Comparison of ENCODE assay signal across 20 mouse cellular contexts in the genomic region with DNA sequence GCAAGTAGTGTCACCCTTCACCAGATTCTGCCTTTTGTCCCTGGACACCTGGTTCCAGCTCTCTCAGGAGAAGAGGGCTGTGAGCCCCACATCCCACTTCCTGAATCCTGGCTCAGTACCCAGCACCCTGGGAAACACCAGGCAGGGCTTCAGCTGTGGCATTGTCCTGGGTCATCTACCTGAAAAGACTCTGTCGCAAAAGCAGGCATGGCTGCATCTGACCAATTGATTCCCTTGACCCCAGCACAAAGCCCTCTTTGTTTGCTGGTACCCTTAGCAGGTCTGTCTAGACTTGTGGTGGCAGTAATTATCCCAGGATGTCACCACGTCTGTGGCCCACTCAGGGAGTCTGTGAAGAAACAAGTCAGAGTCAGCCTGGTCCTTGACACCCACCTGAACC. TPM values are rescaled to one million over a fixed set of nuclear protein-coding genes. Genes with fewer than 3 reads are reported as not detected.
A peak's percentile ranks its signal among the peaks of the same experiment; 100 is the strongest.
DNase-seq lines count a peak whose midpoint lies in the region; ATAC-seq and TF ChIP-seq lines count a peak whose summit lies in the region.
"Had no signal": no experiment of that assay in that cellular context is flagged by ENCODE, and none has a peak within 500 bp of the region (broad histone marks: within the 10 kb centered on the region; RNA-seq: fewer than 3 reads in every experiment).

No protein-coding gene starts in this region.

- H3K9ac ChIP-seq in forebrain, embryonic 11.5 days (ENCODE audit: low read length) = peak overlapping the region; percentile 27
- no peak overlapping the region for H3K9ac ChIP-seq in hindbrain, embryonic 16.5 days (ENCODE audit: low read depth, low read length)
- H3K9ac ChIP-seq in midbrain, postnatal 0 days (replicated peaks; ENCODE audit: low read length, poor library complexity, severe bottlenecking) = no peak overlapping the region
- H3K9ac ChIP-seq: embryonic facial prominence, embryonic 15.5 days; kidney, embryonic 15.5 days; limb, embryonic 15.5 days; stomach, embryonic 15.5 days had no signal

- H3K27ac ChIP-seq in forebrain, embryonic 11.5 days (ENCODE audit: low read depth, low read length) = peak overlapping the region; percentile 97
- peak overlapping the region; percentile 54 for H3K27ac ChIP-seq in hindbrain, embryonic 16.5 days (ENCODE audit: low read depth, low read length)
- 0 out of 2 replicates have a peak overlapping the region, but pooled peaks have one; percentile 39 for H3K27ac ChIP-seq in midbrain, postnatal 0 days (ENCODE audit: low read depth, low read length)
- H3K27ac ChIP-seq: embryonic facial prominence, embryonic 15.5 days; heart, adult 2 months; kidney, embryonic 15.5 days; limb, embryonic 15.5 days; stomach, embryonic 15.5 days had no signal

- ATAC-seq in forebrain, embryonic 11.5 days (replicated peaks; ENCODE audit: low FRiP score) = no peak
- ATAC-seq in hindbrain, embryonic 16.5 days = no peak
- ATAC-seq in midbrain, postnatal 0 days (ENCODE audit: low FRiP score) = no peak

- H3K4me2 ChIP-seq in forebrain, embryonic 11.5 days (ENCODE audit: low read depth, low read length, severe bottlenecking) = 0 out of 2 replicates have a peak overlapping the region, but pooled peaks have one; percentile 2
- no peak overlapping the region for H3K4me2 ChIP-seq in hindbrain, embryonic 16.5 days (ENCODE audit: low read length)
- H3K4me2 ChIP-seq in midbrain, postnatal 0 days (ENCODE audit: low read depth, low read length, poor library complexity, severe bottlenecking) = no peak overlapping the region
- H3K4me2 ChIP-seq: embryonic facial prominence, embryonic 15.5 days; kidney, embryonic 15.5 days; limb, embryonic 15.5 days; stomach, embryonic 15.5 days had no signal

- peak; percentile 37 for DNase-seq in embryo, embryonic 10 days (ENCODE audit: low spot score)
- no peak for DNase-seq in embryo, embryonic 9.5 days (ENCODE audit: extremely low spot score)
- DNase-seq in forebrain, embryonic 11.5 days (ENCODE audit: low spot score) = no peak
- DNase-seq in midbrain, postnatal 0 days (ENCODE audit: low spot score) = no peak
- no peak for DNase-seq in c-Kit-positive CD71-positive TER-119-positive erythroid progenitor cells, embryonic 14.5 days (ENCODE audit: low spot score)
- no peak for DNase-seq in lung, postnatal 10 days
- DNase-seq in spleen, postnatal 14 days (ENCODE audit: low spot score in 2 of 2) = no peak
- DNase-seq: adrenal gland, postnatal 36 days; cerebellum, adult 18-20 months; heart, postnatal 4 days; layer of hippocampus, adult 9-11 months; lung, postnatal 14 days; right cerebral cortex, postnatal 14 days had no signal

- no peaks in the 10 kb centered on the region for H3K9me3 ChIP-seq in forebrain, embryonic 11.5 days (ENCODE audit: control insufficient read depth, low read length)
- no peaks in the 10 kb centered on the region for H3K9me3 ChIP-seq in hindbrain, embryonic 16.5 days (ENCODE audit: control insufficient read depth, low read length)
- no peaks in the 10 kb centered on the region for H3K9me3 ChIP-seq in midbrain, postnatal 0 days (ENCODE audit: low read length)
- H3K9me3 ChIP-seq: embryonic facial prominence, embryonic 15.5 days; kidney, embryonic 15.5 days; limb, embryonic 15.5 days; stomach, embryonic 15.5 days had no signal

- peaks cover 24% of the 10 kb centered on the region for H3K4me1 ChIP-seq in forebrain, embryonic 11.5 days (replicated peaks; ENCODE audit: control insufficient read depth, insufficient read depth, low read length)
- H3K4me1 ChIP-seq in hindbrain, embryonic 16.5 days (ENCODE audit: control insufficient read depth, insufficient read depth, low read depth, low read length) = peaks cover 9% of the 10 kb centered on the region
- peaks cover 4% of the 10 kb centered on the region; the same call in 1 of the 2 replicates for H3K4me1 ChIP-seq in midbrain, postnatal 0 days (ENCODE audit: insufficient read depth, low read length)

- H3K27me3 ChIP-seq in forebrain, embryonic 11.5 days (ENCODE audit: control insufficient read depth, insufficient read depth, low read length) = no peaks in the 10 kb centered on the region
- no peaks in the 10 kb centered on the region for H3K27me3 ChIP-seq in hindbrain, embryonic 16.5 days (replicated peaks; ENCODE audit: control insufficient read depth, insufficient read depth, low read length)
- H3K27me3 ChIP-seq in midbrain, postnatal 0 days (ENCODE audit: insufficient read depth, low read length) = no peaks in the 10 kb centered on the region
- H3K27me3 ChIP-seq: embryonic facial prominence, embryonic 15.5 days; kidney, embryonic 15.5 days; limb, embryonic 15.5 days; stomach, embryonic 15.5 days had no signal

- no peak overlapping the region for H3K4me3 ChIP-seq in forebrain, embryonic 11.5 days (ENCODE audit: low read depth, low read length)
- H3K4me3 ChIP-seq in hindbrain, embryonic 16.5 days (ENCODE audit: low read length) = no peak overlapping the region
- H3K4me3 ChIP-seq in midbrain, postnatal 0 days (ENCODE audit: low read depth, low read length) = no peak overlapping the region
- H3K4me3 ChIP-seq: embryonic facial prominence, embryonic 15.5 days; heart, adult 2 months; kidney, embryonic 15.5 days; limb, embryonic 15.5 days; myocyte; stomach, embryonic 15.5 days had no signal

- 4% methylated on average over 2 of the region's 2 CpGs for WGBS in forebrain, embryonic 11.5 days
- 37% methylated on average over 2 of the region's 2 CpGs for WGBS in hindbrain, embryonic 16.5 days
- 31% methylated on average over 2 of the region's 2 CpGs for WGBS in midbrain, postnatal 0 days

- TF ChIP-seq CTCF in midbrain, postnatal 0 days (IDR thresholded peaks at IDR 0.05) = no peak

- H3K36me3 ChIP-seq in forebrain, embryonic 11.5 days (ENCODE audit: control insufficient read depth, insufficient read depth, low read length) = peaks cover 4% of the 10 kb centered on the region; the same call in 1 of the 2 replicates
- H3K36me3 ChIP-seq in hindbrain, embryonic 16.5 days (ENCODE audit: control insufficient read depth, insufficient read depth, low read length) = peaks cover 5% of the 10 kb centered on the region; the same call in 1 of the 2 replicates
- peaks cover 26% of the 10 kb centered on the region for H3K36me3 ChIP-seq in midbrain, postnatal 0 days (ENCODE audit: insufficient read depth, low read length)

RNA-seq across cellular contexts. Expression of gene Pgpep1, which starts 4.7 kb away (rescaled TPM):
- 70.9 and 73.8 TPM in 2 replicates for polyA plus RNA-seq in forebrain, embryonic 11.5 days (2014; fragmentation: Nextera tagmentation; extraction: Ambion mirVana)
- polyA plus RNA-seq in hindbrain, embryonic 16.5 days (2015; fragmentation: Nextera tagmentation; extraction: Ambion mirVana) = 78.3 and 87.6 TPM in 2 replicates
- 40.2 and 60.6 TPM in 2 replicates for total RNA-seq in midbrain, postnatal 0 days (2014; rRNA removed)
- polyA plus RNA-seq in midbrain, postnatal 0 days (2015; fragmentation: Nextera tagmentation; extraction: Ambion mirVana) = 37.6 and 50.6 TPM in 2 replicates

RNA-seq across cellular contexts. Expression of gene Lsm4, which starts 17.6 kb away (rescaled TPM):
- polyA plus RNA-seq in forebrain, embryonic 11.5 days (2014; fragmentation: Nextera tagmentation; extraction: Ambion mirVana) = 318 and 346 TPM in 2 replicates
- polyA plus RNA-seq in hindbrain, embryonic 16.5 days (2015; fragmentation: Nextera tagmentation; extraction: Ambion mirVana) = 168 and 169 TPM in 2 replicates
- 140 and 312 TPM in 2 replicates for total RNA-seq in midbrain, postnatal 0 days (2014; rRNA removed)
- polyA plus RNA-seq in midbrain, postnatal 0 days (2015; fragmentation: Nextera tagmentation; extraction: Ambion mirVana) = 157 and 169 TPM in 2 replicates

RNA-seq across cellular contexts. Expression of gene Gdf15, which starts 23.2 kb away (rescaled TPM):
- polyA plus RNA-seq in forebrain, embryonic 11.5 days (2014; fragmentation: Nextera tagmentation; extraction: Ambion mirVana) = not detected in 2 replicates
- polyA plus RNA-seq in hindbrain, embryonic 16.5 days (2015; fragmentation: Nextera tagmentation; extraction: Ambion mirVana) = 0.11 and 0.48 TPM in 2 replicates
- total RNA-seq in midbrain, postnatal 0 days (2014; rRNA removed) = 0.22 and 1.8 TPM in 2 replicates
- 0.26 and 0.32 TPM in 2 replicates for polyA plus RNA-seq in midbrain, postnatal 0 days (2015; fragmentation: Nextera tagmentation; extraction: Ambion mirVana)

RNA-seq across cellular contexts. Expression of gene Lrrc25, which starts 39.5 kb away (rescaled TPM):
- 1.2 and 1.4 TPM in 2 replicates for polyA plus RNA-seq in forebrain, embryonic 11.5 days (2014; fragmentation: Nextera tagmentation; extraction: Ambion mirVana)
- polyA plus RNA-seq in hindbrain, embryonic 16.5 days (2015; fragmentation: Nextera tagmentation; extraction: Ambion mirVana) = 1.1 and 1.6 TPM in 2 replicates
- total RNA-seq in midbrain, postnatal 0 days (2014; rRNA removed) = 1.8 and 2.2 TPM in 2 replicates
- polyA plus RNA-seq in midbrain, postnatal 0 days (2015; fragmentation: Nextera tagmentation; extraction: Ambion mirVana) = 0.74 and 1.4 TPM in 2 replicates
- polyA plus RNA-seq: myocyte had no signal

RNA-seq across cellular contexts. Expression of gene Jund, which starts 43.3 kb away (rescaled TPM):
- polyA plus RNA-seq in forebrain, embryonic 11.5 days (2014; fragmentation: Nextera tagmentation; extraction: Ambion mirVana) = 128 and 157 TPM in 2 replicates
- polyA plus RNA-seq in hindbrain, embryonic 16.5 days (2015; fragmentation: Nextera tagmentation; extraction: Ambion mirVana) = 60.0 and 69.0 TPM in 2 replicates
- 470 and 553 TPM in 2 replicates for total RNA-seq in midbrain, postnatal 0 days (2014; rRNA removed)
- polyA plus RNA-seq in midbrain, postnatal 0 days (2015; fragmentation: Nextera tagmentation; extraction: Ambion mirVana) = 91.0 and 99.3 TPM in 2 replicates

Comparison
In these comparisons a context has a peak if more than half of its experiments do, and no peak if none do; other contexts are left out.
1. H3K27ac ChIP-seq: peak in every context shown above with its lines; median percentile 97 in forebrain, embryonic 11.5 days; 54 in hindbrain, embryonic 16.5 days; 39 in midbrain, postnatal 0 days.